Mouse (Mus musculus): ENCODE results near the gene BC049730. TPM values are rescaled to one million over a fixed set of nuclear protein-coding genes. Genes with fewer than 3 reads are reported as not detected.
A peak's percentile ranks its signal among the peaks of the same experiment; 100 is the strongest.

Gene BC049730
- polyA plus RNA-seq, 1 experiment from 2014 or later, result not detected

DNA sequence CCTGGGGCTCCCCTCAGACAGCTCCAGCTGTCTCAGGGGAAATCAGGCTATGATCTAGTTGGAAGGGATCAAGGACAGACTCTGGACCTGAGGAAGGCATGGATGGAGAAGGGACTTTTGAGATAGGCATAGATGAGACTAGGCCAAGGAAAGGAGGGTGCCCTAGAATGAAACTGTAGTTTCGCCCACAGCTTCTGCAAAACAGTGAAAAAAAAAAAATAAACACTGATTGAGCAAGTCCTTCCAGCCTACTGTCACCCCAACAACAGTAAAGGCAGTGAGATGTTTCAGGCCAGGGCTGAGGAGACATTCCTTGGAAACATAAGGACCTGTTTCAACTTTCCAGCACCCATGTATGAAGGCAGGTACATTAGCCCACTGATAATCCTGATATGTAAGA is 49.5 kb downstream of the BC049730 start:
- no peak overlapping the region for H3K9ac ChIP-seq (ENCODE audit: low read length)
- H3K9me3 ChIP-seq (ENCODE audit: control insufficient read depth, low read length), result no peaks in the 10 kb centered on the region
- 75% methylated on average over 1 of the region's 1 CpGs for WGBS
- H3K4me2 ChIP-seq (replicated peaks; ENCODE audit: low read depth), result no peak overlapping the region
- H3K4me1 ChIP-seq (replicated peaks; ENCODE audit: control insufficient read depth, insufficient read depth), result no peaks in the 10 kb centered on the region
- no peak overlapping the region for H3K4me3 ChIP-seq (ENCODE audit: low read depth, low read length)
- TF ChIP-seq CTCF (IDR thresholded peaks at IDR 0.05; ENCODE audit: low read depth) (no peak), EP300 (optimal IDR thresholded peaks at IDR 0.05) (no peak)
- no peak for DNase-seq (ENCODE audit: low spot score)
- no peaks in the 10 kb centered on the region for H3K27me3 ChIP-seq (ENCODE audit: control insufficient read depth, insufficient read depth, low read length)
- no peak for ATAC-seq (ENCODE audit: low FRiP score, low TSS enrichment)
- no peaks in the 10 kb centered on the region for H3K36me3 ChIP-seq (ENCODE audit: control insufficient read depth, insufficient read depth, low read length)
- H3K27ac ChIP-seq (replicated peaks), result no peak overlapping the region

DNA sequence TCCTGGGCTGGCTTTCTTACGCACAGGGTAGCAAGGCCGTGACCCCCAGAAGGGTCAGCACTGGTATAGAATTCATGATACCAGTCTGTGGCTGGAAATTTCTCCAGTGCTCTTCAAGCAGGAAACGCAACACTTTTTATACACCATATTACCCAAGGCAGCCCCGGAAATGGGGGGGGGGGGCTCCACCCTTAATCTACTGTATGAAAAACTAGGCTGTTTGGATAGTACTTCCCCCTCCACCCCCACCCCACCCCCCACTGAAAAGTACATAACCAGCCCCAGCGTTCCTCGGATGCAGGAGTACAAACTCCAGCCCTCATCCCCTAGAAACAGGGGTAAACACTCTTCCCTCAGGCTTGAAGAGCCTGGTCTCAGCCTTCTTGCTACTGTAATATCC is 51.2 kb downstream of the BC049730 start, which contains the start of gene Cd177:
Cd177 (minus strand) TSS at position 101 of the 400 bp plus-strand sequence.
- peak; percentile 20 for DNase-seq (ENCODE audit: low spot score)
- Histone ChIP-seq H3K4me2 (replicated peaks; ENCODE audit: low read depth) (no peak within 1 kb of the TSS), H3K9me3 (ENCODE audit: control insufficient read depth, low read length) (no peaks in the 10 kb centered on the region), H3K4me3 (ENCODE audit: low read depth, low read length) (no peak within 1 kb of the TSS), H3K36me3 (ENCODE audit: control insufficient read depth, insufficient read depth, low read length) (no peaks in the 10 kb centered on the region), H3K27ac (replicated peaks) (no peak within 1 kb of the TSS), H3K27me3 (ENCODE audit: control insufficient read depth, insufficient read depth, low read length) (no peaks in the 10 kb centered on the region), H3K9ac (ENCODE audit: low read length) (no peak within 1 kb of the TSS), H3K4me1 (replicated peaks; ENCODE audit: control insufficient read depth, insufficient read depth) (no peaks in the 10 kb centered on the region)
- ATAC-seq (ENCODE audit: low FRiP score, low TSS enrichment), result no peak
- TF ChIP-seq CTCF (IDR thresholded peaks at IDR 0.05; ENCODE audit: low read depth) (no peak), EP300 (optimal IDR thresholded peaks at IDR 0.05) (no peak)
- WGBS, result 42% methylated on average over 6 of the region's 6 CpGs

GRCm38 (mm10) chr7:24761161-24761560 is 52.1 kb downstream of the BC049730 start:
- Histone ChIP-seq H3K27me3 (ENCODE audit: control insufficient read depth, insufficient read depth, low read length) (no peaks in the 10 kb centered on the region), H3K4me1 (replicated peaks; ENCODE audit: control insufficient read depth, insufficient read depth) (no peaks in the 10 kb centered on the region), H3K9ac (ENCODE audit: low read length) (no peak overlapping the region), H3K4me2 (replicated peaks; ENCODE audit: low read depth) (no peak overlapping the region), H3K4me3 (ENCODE audit: low read depth, low read length) (no peak overlapping the region), H3K9me3 (ENCODE audit: control insufficient read depth, low read length) (no peaks in the 10 kb centered on the region), H3K27ac (replicated peaks) (no peak overlapping the region), H3K36me3 (ENCODE audit: control insufficient read depth, insufficient read depth, low read length) (no peaks in the 10 kb centered on the region)
- WGBS, result 51% methylated on average over 6 of the region's 6 CpGs
- TF ChIP-seq CTCF (IDR thresholded peaks at IDR 0.05; ENCODE audit: low read depth), result no peak
- peak; percentile 22 for DNase-seq (ENCODE audit: low spot score)
- no peak for ATAC-seq (ENCODE audit: low FRiP score, low TSS enrichment)

- H3K9me3 ChIP-seq (ENCODE audit: control insufficient read depth, low read length), result no peaks in the 10 kb centered on the region
- no peak overlapping the region for H3K4me3 ChIP-seq (ENCODE audit: low read depth, low read length)
- ATAC-seq (ENCODE audit: low FRiP score, low TSS enrichment) (0 out of 2 replicates have a peak, but pooled peaks have one; percentile 65), DNase-seq (ENCODE audit: low spot score) (peak; percentile 28)
- 65% methylated on average over 8 of the region's 8 CpGs for WGBS
- TF ChIP-seq EP300 (optimal IDR thresholded peaks at IDR 0.05) (no peak), CTCF (IDR thresholded peaks at IDR 0.05; ENCODE audit: low read depth) (no peak)
- no peak overlapping the region for H3K27ac ChIP-seq (replicated peaks)
- H3K4me2 ChIP-seq (replicated peaks; ENCODE audit: low read depth), result no peak overlapping the region
- H3K36me3 ChIP-seq (ENCODE audit: control insufficient read depth, insufficient read depth, low read length), result no peaks in the 10 kb centered on the region
- no peaks in the 10 kb centered on the region for H3K4me1 ChIP-seq (replicated peaks; ENCODE audit: control insufficient read depth, insufficient read depth)
- no peak overlapping the region for H3K9ac ChIP-seq (ENCODE audit: low read length)
- no peaks in the 10 kb centered on the region for H3K27me3 ChIP-seq (ENCODE audit: control insufficient read depth, insufficient read depth, low read length)
These were observed 53.5 kb downstream of the BC049730 start for GRCm38 (mm10) chr7:24762574-24762973.

Other genes starting within 250 kb of the BC049730 start
- gene Plaur, start 246.8 kb upstream of the BC049730 start, polyA plus RNA-seq (2015; fragmentation: Nextera tagmentation; extraction: Ambion mirVana), result 26.8 and 28.8 TPM in 2 replicates
- 3.4 and 4.5 TPM in 2 replicates for gene Cadm4, start 227.2 kb upstream of the BC049730 start, polyA plus RNA-seq (2015; fragmentation: Nextera tagmentation; extraction: Ambion mirVana)
- gene Zfp428, start 202.2 kb upstream of the BC049730 start, polyA plus RNA-seq (2015; fragmentation: Nextera tagmentation; extraction: Ambion mirVana), result 13.6 and 15.8 TPM in 2 replicates
- gene AC161166.1, start 196.8 kb upstream of the BC049730 start, polyA plus RNA-seq (2015; fragmentation: Nextera tagmentation; extraction: Ambion mirVana), result 0.07 and 0.10 TPM in 2 replicates
- gene Irgq, start 178.6 kb upstream of the BC049730 start, polyA plus RNA-seq (2015; fragmentation: Nextera tagmentation; extraction: Ambion mirVana), result 4.3 and 5.7 TPM in 2 replicates
- 61.2 and 62.9 TPM in 2 replicates for gene Pinlyp, start 163.1 kb upstream of the BC049730 start, polyA plus RNA-seq (2015; fragmentation: Nextera tagmentation; extraction: Ambion mirVana)
- 27.4 and 31.4 TPM in 2 replicates for gene Xrcc1, start 163.0 kb upstream of the BC049730 start, polyA plus RNA-seq (2015; fragmentation: Nextera tagmentation; extraction: Ambion mirVana)
- gene Ethe1, start 121.7 kb upstream of the BC049730 start, polyA plus RNA-seq (2015; fragmentation: Nextera tagmentation; extraction: Ambion mirVana), result 120 and 128 TPM in 2 replicates
- 3.6 and 4.0 TPM in 2 replicates for gene Zfp575, start 121.6 kb upstream of the BC049730 start, polyA plus RNA-seq (2015; fragmentation: Nextera tagmentation; extraction: Ambion mirVana)
- gene Phldb3, start 98.5 kb upstream of the BC049730 start, polyA plus RNA-seq (2015; fragmentation: Nextera tagmentation; extraction: Ambion mirVana), result 1.2 TPM in 2 replicates
- 277 and 306 TPM in 2 replicates for gene Lypd3, start 72.7 kb upstream of the BC049730 start, polyA plus RNA-seq (2015; fragmentation: Nextera tagmentation; extraction: Ambion mirVana)
- gene Tex101, start 32.6 kb upstream of the BC049730 start, polyA plus RNA-seq (2015; fragmentation: Nextera tagmentation; extraction: Ambion mirVana), result 0.15 TPM in 1 of 2 replicates, not detected in the other
- not detected in 2 replicates for gene Gm4763, start 17.7 kb downstream of the BC049730 start, polyA plus RNA-seq (2015; fragmentation: Nextera tagmentation; extraction: Ambion mirVana)
- gene Cd177, start 51.1 kb downstream of the BC049730 start, polyA plus RNA-seq (2015; fragmentation: Nextera tagmentation; extraction: Ambion mirVana), result 12.2 and 12.3 TPM in 2 replicates
- gene Ceacam10, start 68.0 kb downstream of the BC049730 start, polyA plus RNA-seq (2015; fragmentation: Nextera tagmentation; extraction: Ambion mirVana), result 2.3 and 2.7 TPM in 2 replicates
- gene Gm9844, start 153.0 kb downstream of the BC049730 start, polyA plus RNA-seq (2015; fragmentation: Nextera tagmentation; extraction: Ambion mirVana), result 10.4 and 15.8 TPM in 2 replicates
- not detected in 2 replicates for gene Lypd4, start 160.7 kb downstream of the BC049730 start, polyA plus RNA-seq (2015; fragmentation: Nextera tagmentation; extraction: Ambion mirVana)
- not detected in 2 replicates for gene Dmrtc2, start 160.8 kb downstream of the BC049730 start, polyA plus RNA-seq (2015; fragmentation: Nextera tagmentation; extraction: Ambion mirVana)
- 2,060 and 2,085 TPM in 2 replicates for gene Rps19, start 175.1 kb downstream of the BC049730 start, polyA plus RNA-seq (2015; fragmentation: Nextera tagmentation; extraction: Ambion mirVana)
- gene Cd79a, start 188.1 kb downstream of the BC049730 start, polyA plus RNA-seq (2015; fragmentation: Nextera tagmentation; extraction: Ambion mirVana), result 0.25 and 0.44 TPM in 2 replicates
- 45.2 and 49.9 TPM in 2 replicates for gene Arhgef1, start 193.7 kb downstream of the BC049730 start, polyA plus RNA-seq (2015; fragmentation: Nextera tagmentation; extraction: Ambion mirVana)
- gene Gm4881, start 235.3 kb downstream of the BC049730 start, polyA plus RNA-seq (2015; fragmentation: Nextera tagmentation; extraction: Ambion mirVana), result not detected in 2 replicates